Mouse (Mus musculus): Measurements from ENCODE around the gene Exoc6b. TPM values are rescaled to one million over a fixed set of nuclear protein-coding genes. Genes with fewer than 3 reads are reported as not detected.

Exoc6b gene
- total and polyA plus RNA-seq, 3 experiments: 6.2 to 20.8 (median 15.6) TPM

- TF ChIP-seq EP300 (IDR thresholded peaks at IDR 0.05; ENCODE audit: insufficient read depth, low read depth, low read length) (no peak), CTCF (IDR thresholded peaks at IDR 0.05) (no peak)
- DNase-seq: no peak
- Histone ChIP-seq H3K36me3 (ENCODE audit: control insufficient read depth, insufficient read depth, low read length) (peaks cover 6% of the 10 kb centered on the region), H3K4me3 (no peak overlapping the region), H3K4me1 (ENCODE audit: control insufficient read depth, insufficient read depth, low read length) (peaks cover 9% of the 10 kb centered on the region), H3K27ac (no peak overlapping the region), H3K79me2 (replicated peaks; ENCODE audit: control insufficient read depth, insufficient read depth, low read length) (no peaks in the 10 kb centered on the region), H3K27me3 (ENCODE audit: control insufficient read depth, insufficient read depth, low read length) (no peaks in the 10 kb centered on the region), H3K9ac (ENCODE audit: low read depth, low read length) (no peak overlapping the region)
- intact Hi-C loops (cut with DNase I): no loop called here
- WGBS: 78% methylated on average over 5 of the region's 5 CpGs
These were observed 440.5 kb downstream of the Exoc6b start for GRCm38 (mm10) chr6:84628831-84629230.

- Histone ChIP-seq H3K27ac (peak overlapping the region; percentile 34), H3K27me3 (ENCODE audit: control insufficient read depth, insufficient read depth, low read length) (no peaks in the 10 kb centered on the region), H3K4me1 (ENCODE audit: control insufficient read depth, insufficient read depth, low read length) (peaks cover 9% of the 10 kb centered on the region), H3K4me3 (no peak overlapping the region), H3K36me3 (ENCODE audit: control insufficient read depth, insufficient read depth, low read length) (peaks cover 6% of the 10 kb centered on the region), H3K79me2 (replicated peaks; ENCODE audit: control insufficient read depth, insufficient read depth, low read length) (no peaks in the 10 kb centered on the region), H3K9ac (ENCODE audit: low read depth, low read length) (no peak overlapping the region)
- 53% methylated on average over 2 of the region's 2 CpGs for WGBS
- DNase-seq: no peak
- no peak for TF ChIP-seq CTCF (IDR thresholded peaks at IDR 0.05)
- TF ChIP-seq EP300 (IDR thresholded peaks at IDR 0.05; ENCODE audit: insufficient read depth, low read depth, low read length): no peak
- TF ChIP-seq POLR2A (IDR thresholded peaks at IDR 0.05; ENCODE audit: insufficient read depth, low read depth, low read length): no peak
- intact Hi-C loops (cut with DNase I): no loop called here
These were observed 442.9 kb downstream of the Exoc6b start for GRCm38 (mm10) chr6:84626398-84626797.

DNA sequence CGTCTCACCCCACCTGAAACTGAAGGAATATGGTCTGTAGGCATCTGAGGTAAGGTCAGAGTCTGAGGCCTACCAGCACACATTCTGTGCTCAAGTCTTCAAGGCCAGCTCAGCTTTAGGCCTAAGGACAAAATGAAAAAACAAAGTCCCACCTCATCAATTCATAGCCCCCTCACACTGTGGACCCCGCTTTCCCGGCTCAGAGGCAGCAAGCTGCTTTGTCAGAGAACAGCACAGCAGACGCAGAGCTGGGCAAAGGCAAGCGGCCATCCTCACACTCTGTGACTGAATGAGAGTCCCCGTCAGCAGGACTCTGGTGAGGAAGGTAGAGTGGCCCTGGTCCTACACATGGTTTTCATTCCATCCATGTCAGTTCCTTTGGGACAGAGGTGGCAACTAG lies 450.1 kb downstream of the Exoc6b start:
- H3K27me3 ChIP-seq (ENCODE audit: control insufficient read depth, insufficient read depth, low read length): no peaks in the 10 kb centered on the region
- TF ChIP-seq POLR2A (IDR thresholded peaks at IDR 0.05; ENCODE audit: insufficient read depth, low read depth, low read length): no peak
- TF ChIP-seq EP300 (IDR thresholded peaks at IDR 0.05; ENCODE audit: insufficient read depth, low read depth, low read length): no peak
- TF ChIP-seq CTCF (IDR thresholded peaks at IDR 0.05): no peak
- no peak overlapping the region for H3K27ac ChIP-seq
- H3K4me1 ChIP-seq (ENCODE audit: control insufficient read depth, insufficient read depth, low read length): no peaks in the 10 kb centered on the region
- intact Hi-C loops (cut with DNase I): no loop called here
- H3K79me2 ChIP-seq (replicated peaks; ENCODE audit: control insufficient read depth, insufficient read depth, low read length): no peaks in the 10 kb centered on the region
- 97% methylated on average over 6 of the region's 6 CpGs for WGBS
- H3K9ac ChIP-seq (ENCODE audit: low read depth, low read length): no peak overlapping the region
- H3K36me3 ChIP-seq (ENCODE audit: control insufficient read depth, insufficient read depth, low read length): no peaks in the 10 kb centered on the region; the same call in 1 of the 2 replicates
- no peak for DNase-seq
- no peak overlapping the region for H3K4me3 ChIP-seq

DNA sequence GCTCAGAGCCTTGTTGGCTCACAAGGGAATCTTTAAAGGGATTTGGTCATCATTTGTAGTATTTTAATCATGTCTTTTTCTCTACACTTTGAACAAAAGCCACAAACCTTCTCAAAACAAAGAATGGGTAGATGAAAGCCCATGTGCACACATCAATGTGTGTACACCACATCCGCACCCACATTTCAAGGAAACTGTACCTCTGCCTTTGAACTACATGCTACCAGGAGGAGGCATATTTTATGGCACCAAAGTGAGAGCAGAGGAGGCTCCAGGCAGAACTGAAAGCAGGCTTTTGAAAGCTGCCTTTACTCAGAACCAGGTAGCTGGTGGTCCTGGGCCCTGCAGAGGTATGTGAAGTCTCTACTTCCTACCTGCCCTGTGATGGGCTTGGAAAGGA lies 452.3 kb downstream of the Exoc6b start:
- no peaks in the 10 kb centered on the region for H3K36me3 ChIP-seq (ENCODE audit: control insufficient read depth, insufficient read depth, low read length)
- H3K4me1 ChIP-seq (ENCODE audit: control insufficient read depth, insufficient read depth, low read length): no peaks in the 10 kb centered on the region
- TF ChIP-seq EP300 (IDR thresholded peaks at IDR 0.05; ENCODE audit: insufficient read depth, low read depth, low read length) (no peak), POLR2A (IDR thresholded peaks at IDR 0.05; ENCODE audit: insufficient read depth, low read depth, low read length) (no peak), CTCF (IDR thresholded peaks at IDR 0.05) (no peak)
- H3K79me2 ChIP-seq (replicated peaks; ENCODE audit: control insufficient read depth, insufficient read depth, low read length): no peaks in the 10 kb centered on the region
- H3K4me3 ChIP-seq: no peak overlapping the region
- WGBS: 97% methylated on average over 1 of the region's 1 CpGs
- no peak overlapping the region for H3K27ac ChIP-seq
- no peaks in the 10 kb centered on the region for H3K27me3 ChIP-seq (ENCODE audit: control insufficient read depth, insufficient read depth, low read length)
- peak in 1 of 2 experiments; percentile 10 for DNase-seq
- no peak overlapping the region for H3K9ac ChIP-seq (ENCODE audit: low read depth, low read length)
- intact Hi-C loops (cut with DNase I): no loop called here

DNA sequence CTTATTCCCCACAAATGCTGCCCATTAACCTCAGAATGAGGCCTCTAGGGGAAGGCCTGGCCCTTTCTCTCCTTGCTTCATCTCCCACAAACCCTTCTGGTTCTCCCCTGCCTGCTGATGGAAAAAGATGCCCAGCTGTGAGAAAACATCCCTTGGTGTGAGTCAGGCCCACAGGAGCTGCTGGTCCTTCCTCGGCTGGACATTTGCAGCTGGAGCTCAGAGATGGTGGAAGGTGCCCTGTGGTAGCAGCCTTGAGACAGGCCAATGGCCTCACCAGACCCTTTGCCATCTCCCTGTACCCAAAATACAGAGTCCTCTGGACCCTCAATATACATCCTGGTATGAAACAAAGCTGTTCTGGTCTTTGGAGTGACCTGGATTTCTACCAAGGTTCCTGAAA lies 452.7 kb downstream of the Exoc6b start:
- H3K4me1 ChIP-seq (ENCODE audit: control insufficient read depth, insufficient read depth, low read length): no peaks in the 10 kb centered on the region
- H3K27me3 ChIP-seq (ENCODE audit: control insufficient read depth, insufficient read depth, low read length): no peaks in the 10 kb centered on the region
- H3K36me3 ChIP-seq (ENCODE audit: control insufficient read depth, insufficient read depth, low read length): no peaks in the 10 kb centered on the region
- no peaks in the 10 kb centered on the region for H3K79me2 ChIP-seq (replicated peaks; ENCODE audit: control insufficient read depth, insufficient read depth, low read length)
- no peak overlapping the region for H3K9ac ChIP-seq (ENCODE audit: low read depth, low read length)
- no peak overlapping the region for H3K27ac ChIP-seq
- DNase-seq: peak in 1 of 2 experiments; percentile 12
- no peak overlapping the region for H3K4me3 ChIP-seq
- WGBS: 86% methylated on average over 1 of the region's 1 CpGs
- TF ChIP-seq EP300 (IDR thresholded peaks at IDR 0.05; ENCODE audit: insufficient read depth, low read depth, low read length) (no peak), POLR2A (IDR thresholded peaks at IDR 0.05; ENCODE audit: insufficient read depth, low read depth, low read length) (no peak), CTCF (IDR thresholded peaks at IDR 0.05) (no peak)
- intact Hi-C loops (cut with DNase I): no loop called here

DNA sequence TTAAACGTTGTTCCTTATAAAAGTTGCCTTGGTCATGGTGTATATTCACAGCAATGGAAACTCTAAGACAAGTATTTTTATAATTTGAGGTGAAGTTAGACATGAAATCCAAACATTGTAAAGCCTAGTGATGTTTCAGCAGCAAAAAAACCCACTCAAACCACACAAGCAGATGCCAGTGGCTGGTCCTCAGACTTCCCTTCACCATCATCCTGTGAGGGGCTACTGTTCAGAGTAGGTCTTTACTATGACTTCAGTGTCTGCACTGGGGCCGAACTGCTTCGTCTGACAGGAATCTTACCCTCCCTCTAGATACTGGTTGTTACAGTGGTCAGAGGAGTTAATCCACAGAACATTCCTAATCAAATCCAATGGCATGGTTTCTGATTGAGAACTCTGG lies 455.8 kb downstream of the Exoc6b start:
- H3K36me3 ChIP-seq (ENCODE audit: control insufficient read depth, insufficient read depth, low read length): no peaks in the 10 kb centered on the region
- intact Hi-C loops (cut with DNase I): no loop called here
- no peak overlapping the region for H3K4me3 ChIP-seq
- peak in 1 of 2 experiments; percentile 6 for DNase-seq
- no peaks in the 10 kb centered on the region for H3K79me2 ChIP-seq (replicated peaks; ENCODE audit: control insufficient read depth, insufficient read depth, low read length)
- no peak overlapping the region for H3K27ac ChIP-seq
- H3K9ac ChIP-seq (ENCODE audit: low read depth, low read length): no peak overlapping the region
- no peaks in the 10 kb centered on the region for H3K4me1 ChIP-seq (ENCODE audit: control insufficient read depth, insufficient read depth, low read length)
- 90% methylated on average over 3 of the region's 3 CpGs for WGBS
- TF ChIP-seq EP300 (IDR thresholded peaks at IDR 0.05; ENCODE audit: insufficient read depth, low read depth, low read length): no peak
- no peak for TF ChIP-seq POLR2A (IDR thresholded peaks at IDR 0.05; ENCODE audit: insufficient read depth, low read depth, low read length)
- no peak for TF ChIP-seq CTCF (IDR thresholded peaks at IDR 0.05)
- H3K27me3 ChIP-seq (ENCODE audit: control insufficient read depth, insufficient read depth, low read length): no peaks in the 10 kb centered on the region

All from heart, adult 2 months (tissue).